Mouse (Mus musculus): ENCODE measurements at regions not wholly inside any gene's neighbourhood (a gene's known extent, or its start where the extent isn't known, plus 50 kb on each side); places are given as distances from the start of the nearest gene placed in this dataset.

- DNase-seq (ENCODE audit: low spot score), result no peak
Observed at GRCm38 (mm10) chr3:107826241-107826760, 50.7 kb upstream of the Eps8l3 start.

GRCm38 (mm10) chr3:107825468-107825867 lies 51.6 kb upstream of the Eps8l3 start:
- no peak for DNase-seq (ENCODE audit: low spot score)

- DNase-seq (ENCODE audit: low spot score), result no peak
Observed at GRCm38 (mm10) chr3:107824378-107824777, 52.7 kb upstream of the Eps8l3 start.

- DNase-seq (ENCODE audit: low spot score), result no peak
Observed at GRCm38 (mm10) chr3:107823655-107824266, 53.3 kb upstream of the Eps8l3 start.

GRCm38 (mm10) chr3:107823177-107823576 lies 53.9 kb upstream of the Eps8l3 start:
- DNase-seq (ENCODE audit: low spot score), result no peak

GRCm38 (mm10) chr3:107822499-107822898 lies 54.5 kb upstream of the Eps8l3 start:
- DNase-seq (ENCODE audit: low spot score), result no peak

- DNase-seq (ENCODE audit: low spot score), result no peak
Observed at GRCm38 (mm10) chr3:107821952-107822351, 55.1 kb upstream of the Eps8l3 start.

GRCm38 (mm10) chr3:107819622-107820021 lies 57.4 kb upstream of the Eps8l3 start:
- DNase-seq (ENCODE audit: low spot score), result no peak

GRCm38 (mm10) chr3:107818616-107819495 lies 58.2 kb upstream of the Eps8l3 start:
- peak; percentile 49 for DNase-seq (ENCODE audit: low spot score)

- DNase-seq (ENCODE audit: low spot score), result no peak
Observed at GRCm38 (mm10) chr3:107816031-107816430, 55.8 kb upstream of the Csf1 start.

GRCm38 (mm10) chr3:107814280-107814679 lies 54.0 kb upstream of the Csf1 start:
- DNase-seq (ENCODE audit: low spot score), result no peak

- DNase-seq (ENCODE audit: low spot score), result no peak
Observed at GRCm38 (mm10) chr3:107812885-107813284, 52.6 kb upstream of the Csf1 start.

GRCm38 (mm10) chr3:107812341-107812740 lies 52.1 kb upstream of the Csf1 start:
- DNase-seq (ENCODE audit: low spot score), result no peak

GRCm38 (mm10) chr3:107810452-107811050 lies 50.3 kb upstream of the Csf1 start:
- no peak for DNase-seq (ENCODE audit: low spot score)
